Comparison of ENCODE assay signal across 19 mouse cellular contexts in the genomic region with DNA sequence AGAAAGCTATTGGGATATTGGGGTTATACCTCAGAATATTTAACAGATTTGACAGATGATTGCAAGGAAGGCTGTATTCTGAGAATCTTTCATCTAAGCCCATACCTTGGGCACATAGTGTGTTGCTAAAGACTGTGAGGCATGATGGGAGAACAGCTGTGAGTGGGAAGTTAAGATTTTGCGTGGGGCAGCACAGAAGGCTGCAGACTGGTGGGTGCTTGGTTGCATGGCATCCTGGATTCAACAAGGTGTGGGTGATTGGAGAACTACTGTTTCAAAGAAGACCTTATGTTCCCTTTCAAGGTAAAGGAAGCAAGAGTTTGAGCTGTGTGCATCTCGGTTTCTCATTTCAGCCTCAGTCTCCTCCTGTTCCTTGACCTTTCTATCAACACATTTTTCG.
A peak's percentile ranks its signal among the peaks of the same experiment; 100 is the strongest.
DNase-seq lines count a peak whose midpoint lies in the region; ATAC-seq lines count a peak whose summit lies in the region.
"Had no signal": no experiment of that assay in that cellular context is flagged by ENCODE, and none has a peak within 500 bp of the region (broad histone marks: within the 10 kb centered on the region; RNA-seq: fewer than 3 reads in every experiment).

No protein-coding gene starts in this region.

- no peaks in the 10 kb centered on the region for H3K9me3 ChIP-seq in liver, embryonic 12.5 days (replicated peaks)
- no peaks in the 10 kb centered on the region for H3K9me3 ChIP-seq in hindbrain, embryonic 16.5 days (ENCODE audit: control insufficient read depth, low read length)
- H3K9me3 ChIP-seq: heart, embryonic 13.5 days; limb, embryonic 15.5 days had no signal

- no peak overlapping the region for H3K4me2 ChIP-seq in liver, embryonic 12.5 days
- H3K4me2 ChIP-seq in hindbrain, embryonic 16.5 days (ENCODE audit: low read length), result no peak overlapping the region
- H3K4me2 ChIP-seq: heart, embryonic 13.5 days; limb, embryonic 15.5 days had no signal

- DNase-seq in frontal cortex, adult 2 months (ENCODE audit: extremely low spot score in 1 of 2, low spot score in 1 of 2), result peak; percentile 90
- peak; percentile 75 for DNase-seq in layer of hippocampus, adult 11-12 months (ENCODE audit: low spot score)
- peak; percentile 25 to 41 for DNase-seq in layer of hippocampus, postnatal 25 days (ENCODE audit: extremely low spot score in 1 of 2, low spot score in 1 of 2)
- peak; percentile 74 to 98 for DNase-seq in left cerebral cortex, postnatal 25 days (ENCODE audit: low spot score in 2 of 2)
- DNase-seq in urinary bladder, postnatal 36 days (ENCODE audit: low spot score in 2 of 2), result no peak
- DNase-seq in ovary, postnatal 10 days (ENCODE audit: low spot score), result no peak
- DNase-seq: adrenal gland, postnatal 25 days; cerebellum, adult 8-10 months; kidney, adult 8-10 months; kidney, postnatal 25 days; liver, postnatal 0 days; lung, postnatal 14 days; thymus, postnatal 25 days had no signal

- no peak overlapping the region for H3K27ac ChIP-seq in liver, embryonic 12.5 days
- no peak overlapping the region for H3K27ac ChIP-seq in hindbrain, embryonic 16.5 days (ENCODE audit: low read depth, low read length)
- H3K27ac ChIP-seq: heart, embryonic 13.5 days; limb, embryonic 15.5 days had no signal

- ATAC-seq in liver, embryonic 12.5 days, result no peak
- ATAC-seq in hindbrain, embryonic 16.5 days, result no peak
- ATAC-seq: inflammation-experienced regulatory T-cells, adult 6 months; liver, postnatal 0 days had no signal

- 44% methylated on average over 3 of the region's 3 CpGs for WGBS in liver, embryonic 12.5 days (ENCODE audit: insufficient replicate concordance)
- WGBS in hindbrain, embryonic 16.5 days, result 84% methylated on average over 3 of the region's 3 CpGs

- H3K36me3 ChIP-seq in liver, embryonic 12.5 days, result no peaks in the 10 kb centered on the region
- H3K36me3 ChIP-seq in hindbrain, embryonic 16.5 days (ENCODE audit: control insufficient read depth, insufficient read depth, low read length), result no peaks in the 10 kb centered on the region
- H3K36me3 ChIP-seq: heart, embryonic 13.5 days; limb, embryonic 15.5 days had no signal

- H3K9ac ChIP-seq in liver, embryonic 12.5 days, result no peak overlapping the region
- no peak overlapping the region for H3K9ac ChIP-seq in hindbrain, embryonic 16.5 days (ENCODE audit: low read depth, low read length)
- H3K9ac ChIP-seq: heart, embryonic 13.5 days; limb, embryonic 15.5 days; liver, postnatal 0 days had no signal

- H3K4me1 ChIP-seq in liver, embryonic 12.5 days, result no peaks in the 10 kb centered on the region
- no peaks in the 10 kb centered on the region for H3K4me1 ChIP-seq in hindbrain, embryonic 16.5 days (ENCODE audit: control insufficient read depth, insufficient read depth, low read depth, low read length)
- H3K4me1 ChIP-seq: heart, embryonic 13.5 days; limb, embryonic 15.5 days had no signal

- H3K4me3 ChIP-seq in liver, embryonic 12.5 days, result no peak overlapping the region
- H3K4me3 ChIP-seq in hindbrain, embryonic 16.5 days (ENCODE audit: low read length), result no peak overlapping the region
- H3K4me3 ChIP-seq: erythroblast, embryonic 14.5 days; heart, embryonic 13.5 days; limb, embryonic 15.5 days had no signal

- no peaks in the 10 kb centered on the region for H3K27me3 ChIP-seq in liver, embryonic 12.5 days (replicated peaks)
- no peaks in the 10 kb centered on the region for H3K27me3 ChIP-seq in hindbrain, embryonic 16.5 days (replicated peaks; ENCODE audit: control insufficient read depth, insufficient read depth, low read length)
- H3K27me3 ChIP-seq: heart, embryonic 13.5 days; limb, embryonic 15.5 days had no signal

- intact Hi-C loops in left cerebral cortex, postnatal 25 days (cut with DNase I), result loop anchor here (1.0 to 5.0 kb wide), 5 partner anchors 29 to 649 kb away; no protein-coding TSS in a partner anchor

Comparison
In these comparisons a context has a peak if more than half of its experiments do, and no peak if none do; other contexts are left out.
1. DNase-seq: peak in frontal cortex, adult 2 months (2 of 2), layer of hippocampus, adult 11-12 months (single experiment), layer of hippocampus, postnatal 25 days (2 of 2) and left cerebral cortex, postnatal 25 days (2 of 2); none in urinary bladder, postnatal 36 days (0 of 2) and ovary, postnatal 10 days (single experiment).